Mouse (Mus musculus) brain, embryonic 14.5 days (tissue): ENCODE data around the gene Fam19a4.

Experiments
- CTCF ChIP-seq: fragments of 200-500 bp; IDR thresholded peaks from 2 replicates; pipeline ENCODE4 v1.5.1; 2012; ENCODE audit warnings: inconsistent platforms, mild to moderate bottlenecking, moderate library complexity, borderline replicate concordance; ENCODE audit not compliant: insufficient read depth, insufficient read length; ENCODE audit errors: extremely low read depth
- POLR2A ChIP-seq: fragments of 200-500 bp; IDR thresholded peaks from 2 replicates; pipeline ENCODE4 v1.6.1; 2012; ENCODE audit warnings: mild to moderate bottlenecking, inconsistent platforms, borderline replicate concordance; ENCODE audit not compliant: poor library complexity, insufficient read depth, insufficient read length, severe bottlenecking; ENCODE audit errors: extremely low read depth

GRCm38 (mm10) chr6:97080016-97080415 is 19.8 kb upstream of the Fam19a4 start:
- TF ChIP-seq CTCF, result no peak
- TF ChIP-seq POLR2A, result no peak
